Mouse (Mus musculus) layer of hippocampus, adult 11-12 months (tissue): ENCODE data around the gene Dennd1a.

Experiments used
- DNase-seq: peaks from one replicate; pipeline ENCODE4 v3.0.0; 2022; ENCODE audit warnings: low spot score

The Dennd1a gene

DNA sequence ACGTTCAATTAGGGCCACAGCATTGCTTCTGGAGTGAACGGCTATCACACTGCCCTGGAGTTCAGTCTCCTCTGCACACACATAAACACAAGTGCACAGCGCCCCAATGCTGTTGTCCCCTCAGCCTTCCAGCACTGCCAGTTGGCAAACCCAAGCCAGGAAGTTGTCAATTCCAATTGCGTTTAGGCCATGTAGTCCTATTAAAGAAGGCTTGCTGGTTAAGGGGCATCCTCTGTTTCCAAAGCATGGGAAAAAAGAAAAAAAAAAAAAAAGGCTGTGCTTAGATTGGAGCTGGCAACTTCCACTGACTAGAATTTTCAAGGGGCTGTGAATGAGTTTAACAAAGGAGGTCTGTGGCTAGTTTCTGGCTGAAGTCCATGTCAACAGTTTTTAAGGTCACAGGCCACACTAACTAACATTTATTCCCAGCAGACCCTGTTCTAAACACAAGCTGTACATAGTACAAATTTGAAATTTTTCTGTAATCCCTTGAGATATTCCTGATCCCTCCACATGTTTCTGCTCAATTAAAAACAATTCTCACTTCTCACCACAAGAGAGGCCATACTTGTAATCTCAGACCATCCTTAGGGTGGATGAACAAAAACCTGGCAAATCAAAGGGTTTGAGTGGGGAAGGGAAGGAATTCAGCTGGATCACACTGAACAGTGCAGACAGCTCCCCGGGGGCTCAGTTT is 175.4 kb downstream of the Dennd1a start:
- DNase-seq: peak; percentile 40

DNA sequence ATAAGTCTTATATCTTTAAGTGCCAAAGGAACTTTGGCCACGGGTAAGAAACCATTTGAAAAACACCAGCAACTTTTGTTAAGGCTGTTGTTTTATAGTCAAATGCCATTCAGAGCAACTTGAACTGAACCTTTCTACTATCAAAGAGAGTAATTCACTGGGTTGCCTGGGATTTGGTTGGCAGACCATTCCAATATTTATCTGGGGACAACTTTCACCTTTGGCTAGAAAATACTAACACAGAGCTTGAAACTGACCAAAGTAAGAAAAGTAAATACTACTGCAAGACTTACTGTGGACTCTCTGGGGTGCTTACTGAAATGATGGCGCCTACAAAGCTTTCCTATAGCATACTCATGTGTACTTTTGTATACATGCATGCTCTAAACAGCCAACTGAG is 178.6 kb downstream of the Dennd1a start:
- no peak for DNase-seq

DNA sequence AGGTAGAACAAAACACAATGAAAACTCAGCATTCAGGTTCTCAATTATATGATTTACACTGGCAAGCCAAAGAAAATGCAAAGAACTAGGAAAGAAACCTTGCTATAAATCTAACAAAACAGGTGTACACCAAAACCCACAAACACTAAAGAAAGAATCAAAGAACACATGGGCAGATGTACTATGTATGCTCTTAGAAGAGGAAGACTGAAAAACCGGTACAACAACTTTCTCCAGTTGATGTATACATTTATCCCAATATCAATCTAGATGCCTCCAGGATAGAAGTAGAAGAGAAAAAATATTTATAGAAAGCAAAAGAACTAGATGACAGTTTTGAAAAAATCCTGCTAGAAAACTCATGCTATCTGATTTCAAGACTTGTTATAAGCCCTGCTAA is 184.5 kb downstream of the Dennd1a start:
- no peak for DNase-seq

DNA sequence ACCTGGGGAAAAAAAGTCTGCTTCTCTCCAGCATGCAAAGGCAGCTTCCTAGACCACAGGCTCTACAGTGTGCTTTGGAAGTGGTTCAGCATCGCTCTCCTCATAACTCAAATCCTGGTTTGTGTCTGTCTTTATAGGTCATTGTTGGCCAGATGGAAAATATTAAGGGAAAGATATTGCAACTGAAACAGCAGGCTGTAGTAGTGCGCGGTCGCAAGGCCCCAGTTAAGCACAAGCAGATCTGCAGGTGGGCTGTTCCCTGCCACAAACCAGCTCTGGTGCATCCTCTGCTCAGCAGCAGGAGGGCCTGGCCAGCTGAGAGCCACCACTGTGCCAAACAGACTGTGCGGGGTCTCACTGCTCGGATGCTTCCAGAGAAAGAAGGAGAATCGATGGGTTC is 186.9 kb downstream of the Dennd1a start:
- DNase-seq: peak; percentile 30

DNA sequence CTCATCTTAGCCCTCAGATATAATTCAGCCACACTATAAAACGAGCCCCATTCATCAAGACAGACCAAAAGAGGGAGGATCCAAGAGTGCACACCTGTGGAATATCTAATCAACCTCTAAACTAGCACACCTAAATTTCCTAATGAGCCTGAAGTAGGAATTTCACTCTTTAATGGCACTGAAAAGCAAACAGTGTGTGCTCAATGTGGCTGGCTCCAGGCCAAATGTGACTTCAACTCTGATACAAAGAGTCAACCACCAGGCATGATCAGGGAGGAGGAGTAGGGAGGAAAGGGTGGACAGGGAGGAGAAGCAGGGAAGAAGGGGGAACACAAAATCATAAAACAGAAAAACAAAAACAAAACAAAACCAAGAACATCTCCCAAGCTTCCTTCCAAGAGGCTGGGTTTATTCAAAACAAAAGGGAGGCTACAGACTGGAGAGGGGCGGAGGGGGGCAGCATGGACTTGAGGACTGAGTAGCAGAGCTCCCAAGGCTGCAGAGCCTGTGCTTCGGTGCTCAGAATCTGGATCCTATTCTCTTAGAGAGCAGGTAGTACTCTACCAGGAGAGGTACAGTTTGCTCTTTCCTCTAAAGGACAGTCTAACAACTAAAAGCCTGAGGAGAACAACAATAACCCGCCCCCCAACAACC is 187.9 kb downstream of the Dennd1a start:
- peak; percentile 41 for DNase-seq

DNA sequence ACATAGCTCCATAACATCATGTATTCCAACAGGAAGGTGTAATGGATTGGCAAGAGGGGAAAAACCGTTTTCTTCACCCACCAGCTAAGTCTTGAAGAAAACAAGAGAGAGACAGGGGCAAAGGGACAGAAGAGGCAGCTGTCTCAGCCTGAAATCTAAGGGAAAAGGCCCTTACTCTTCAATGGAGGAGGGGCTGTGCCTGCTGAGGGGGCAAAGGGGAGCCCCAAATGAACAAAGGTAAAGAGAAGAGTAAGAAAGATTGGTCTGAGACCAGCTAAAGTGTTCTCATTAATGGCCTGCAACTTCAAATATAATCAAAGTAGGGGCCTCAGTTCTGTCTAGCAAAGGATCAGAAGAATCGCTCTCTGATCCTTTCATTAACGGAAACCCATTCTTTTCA is 189.7 kb downstream of the Dennd1a start:
- DNase-seq: no peak

DNA sequence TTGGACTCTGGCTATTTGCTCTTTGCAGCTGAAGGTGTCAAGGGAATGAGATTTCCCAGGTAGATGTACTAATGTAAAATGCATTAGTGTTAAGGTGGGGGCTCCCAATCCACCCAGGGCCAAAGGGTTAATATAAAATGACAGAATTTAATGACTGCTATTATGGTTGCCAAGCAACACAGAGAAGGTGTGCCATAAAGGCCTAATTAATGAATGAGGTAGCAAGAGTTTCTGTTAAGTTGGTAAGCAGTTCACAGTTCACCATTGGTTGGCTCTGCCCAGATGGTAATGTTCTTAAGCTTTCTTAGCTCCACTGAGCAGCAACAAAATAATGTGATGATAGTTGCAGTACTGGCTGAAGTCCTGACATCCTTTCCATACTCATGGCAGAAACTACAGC is 190.9 kb downstream of the Dennd1a start:
- DNase-seq: no peak

DNA sequence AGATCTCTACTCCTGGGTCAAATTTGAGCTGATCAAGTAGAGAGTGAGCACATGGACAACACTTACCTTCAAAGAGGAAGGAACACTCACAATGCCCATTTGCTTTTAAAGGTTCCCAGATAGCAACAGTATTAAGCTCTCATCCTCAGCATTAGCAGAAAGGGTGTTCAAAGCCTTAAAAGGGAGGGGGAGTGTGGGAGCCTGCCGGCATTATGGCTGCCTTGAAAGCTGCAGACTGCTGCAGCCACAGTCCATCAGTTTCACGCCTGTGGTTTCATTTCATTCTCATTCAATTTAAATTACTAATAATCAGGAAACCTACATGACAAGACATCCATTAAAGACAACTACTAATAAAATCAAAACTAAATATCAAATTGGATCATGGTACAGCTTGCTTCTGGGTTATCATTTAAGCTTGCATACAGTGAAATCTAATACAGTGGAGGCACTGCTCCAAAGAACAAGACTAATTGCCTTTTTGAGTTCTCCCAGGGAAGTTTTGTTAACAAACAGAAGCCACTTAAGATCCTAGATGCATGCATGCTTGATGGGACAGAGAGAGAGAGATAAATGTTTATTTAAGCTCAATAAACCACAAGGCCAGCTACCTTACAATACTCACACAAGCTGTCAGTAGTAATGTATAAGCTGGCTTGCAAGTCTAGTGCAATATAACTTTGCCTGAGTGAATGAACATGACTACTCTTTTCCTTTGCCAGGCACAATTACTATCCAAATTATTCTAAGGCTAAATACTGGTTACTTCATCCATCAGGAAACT is 192.6 kb downstream of the Dennd1a start:
- no peak for DNase-seq

DNA sequence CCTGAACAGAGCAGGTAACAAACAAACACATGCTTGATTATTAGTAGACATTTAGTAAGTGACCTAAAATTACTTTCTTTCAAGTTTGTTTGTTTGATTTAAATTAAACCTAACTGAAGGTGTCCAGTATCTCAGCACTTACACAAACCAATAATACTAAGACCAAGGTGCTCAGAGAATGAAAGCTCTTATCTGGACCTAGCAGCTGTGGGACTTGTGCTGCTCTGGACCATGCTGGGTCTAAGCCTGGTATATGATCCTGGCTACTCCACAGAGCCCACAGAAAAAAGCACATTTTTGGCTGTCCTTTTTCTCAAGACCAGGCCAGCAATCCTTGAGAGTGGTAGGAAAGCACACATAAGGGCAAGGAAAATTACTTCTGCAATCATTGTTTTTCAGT is 193.2 kb downstream of the Dennd1a start:
- no peak for DNase-seq

DNA sequence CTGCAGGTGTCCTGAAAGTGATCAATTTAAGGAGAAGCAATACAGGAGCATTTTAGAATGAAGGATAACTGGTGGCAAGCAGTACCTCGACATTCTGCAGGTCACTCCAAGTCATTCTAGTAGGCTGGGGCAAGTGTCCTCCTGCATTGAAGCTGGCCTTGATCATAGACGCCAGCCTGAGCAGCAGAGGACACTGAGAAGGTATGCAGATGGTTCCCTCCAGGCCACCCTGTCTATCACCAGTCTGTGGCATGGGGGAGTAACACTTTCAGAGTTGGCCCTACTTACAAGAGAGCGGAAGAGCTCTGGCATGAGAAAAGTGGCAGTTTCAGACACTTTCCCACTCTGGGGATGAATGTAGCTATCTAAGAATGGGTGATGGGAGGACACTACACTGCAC is 193.9 kb downstream of the Dennd1a start:
- DNase-seq: no peak

DNA sequence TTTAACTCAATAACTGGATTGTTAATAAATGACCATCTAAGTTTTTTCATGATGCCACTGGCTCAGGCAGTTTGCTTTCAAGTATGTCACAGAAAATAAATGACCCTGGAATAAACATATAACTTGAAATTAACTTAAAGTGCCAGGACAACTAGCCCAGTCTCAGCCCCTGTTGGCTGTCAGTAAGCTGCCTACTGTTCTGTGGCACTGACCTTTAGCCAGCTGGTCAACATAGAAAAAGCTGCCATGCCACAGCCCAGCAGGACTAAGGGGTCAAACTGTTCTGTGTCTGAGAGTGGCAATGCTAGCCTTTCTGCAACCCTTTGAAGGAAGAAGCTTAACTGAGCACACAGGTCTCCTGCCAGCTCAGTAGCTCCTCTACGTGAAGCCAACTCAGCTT is 198.8 kb downstream of the Dennd1a start:
- no peak for DNase-seq

DNA sequence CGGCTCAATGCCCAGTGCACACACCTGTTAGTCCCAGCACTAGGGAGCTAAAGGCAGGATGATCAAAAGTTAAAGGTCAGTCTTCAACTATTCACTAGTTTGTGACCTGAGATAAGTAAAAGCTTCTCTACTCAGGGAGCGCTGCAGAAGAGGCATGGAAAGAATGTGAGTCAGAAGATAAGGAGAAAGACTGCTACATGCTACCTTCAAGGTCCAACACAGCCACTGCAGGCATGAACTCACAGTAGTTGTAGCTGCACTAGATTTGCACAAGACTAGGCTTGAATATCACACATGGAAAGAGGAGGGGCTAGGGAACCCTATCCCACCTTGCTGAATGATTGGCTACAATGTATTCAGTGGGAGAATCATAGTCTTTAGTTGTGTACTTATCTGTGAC is 202.1 kb downstream of the Dennd1a start:
- no peak for DNase-seq

DNA sequence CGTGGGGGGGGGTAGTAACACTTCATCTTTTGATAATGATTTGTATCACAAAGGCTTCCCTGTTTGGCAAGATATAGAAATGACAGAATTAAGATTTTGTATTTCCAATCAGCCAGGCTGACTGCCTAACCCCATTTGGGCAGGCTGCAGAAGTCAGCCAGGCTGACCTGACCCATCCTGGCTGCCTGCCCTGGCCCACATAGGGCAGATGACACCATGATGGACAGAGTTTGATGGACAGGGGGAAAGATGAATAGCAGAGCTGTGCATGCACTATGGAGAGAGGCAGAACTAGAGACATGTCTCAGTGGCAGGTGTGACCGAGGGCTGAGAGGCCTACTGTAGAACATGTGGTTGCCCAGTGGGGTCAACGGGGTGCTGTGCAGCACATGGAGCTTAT is 203.9 kb downstream of the Dennd1a start:
- no peak for DNase-seq

DNA sequence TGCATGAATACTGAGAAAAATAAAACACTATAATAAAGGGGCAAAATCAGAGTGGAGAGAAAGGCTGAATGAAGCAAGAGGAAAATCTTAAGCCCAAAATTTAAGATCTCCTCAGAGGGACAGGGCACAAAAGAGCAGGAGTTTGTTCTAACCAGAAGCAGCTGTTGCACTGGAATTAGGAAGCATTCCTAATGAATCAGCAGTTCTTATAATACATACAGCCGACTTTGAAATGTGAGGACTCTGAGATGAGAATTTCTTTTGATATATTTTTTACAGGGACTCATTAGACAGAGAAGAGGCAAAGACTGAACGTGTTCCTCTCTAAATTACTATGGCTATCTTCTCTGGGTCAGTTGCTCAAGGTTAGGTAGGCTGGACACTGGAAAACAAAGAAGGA is 212.7 kb downstream of the Dennd1a start:
- DNase-seq: no peak

DNA sequence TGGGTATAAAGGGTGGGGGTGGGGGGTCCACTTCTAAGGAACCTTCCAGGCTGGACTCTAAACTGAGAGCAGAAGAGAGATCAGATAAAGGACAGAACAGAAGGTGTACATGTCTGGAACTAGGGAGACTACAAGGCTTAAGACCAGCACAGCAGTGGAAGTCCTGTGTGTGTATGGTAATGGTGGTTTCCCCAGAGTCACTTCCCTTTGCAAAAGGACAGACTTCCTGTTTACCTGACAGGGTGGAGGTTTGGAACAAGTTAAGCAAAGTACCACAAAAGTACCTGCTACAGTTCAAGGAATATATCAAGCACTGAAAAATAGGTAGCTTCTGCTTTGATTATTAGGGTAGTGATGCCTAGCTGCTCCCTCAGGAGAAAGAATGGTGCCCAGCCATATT is 215.1 kb downstream of the Dennd1a start:
- no peak for DNase-seq

DNA sequence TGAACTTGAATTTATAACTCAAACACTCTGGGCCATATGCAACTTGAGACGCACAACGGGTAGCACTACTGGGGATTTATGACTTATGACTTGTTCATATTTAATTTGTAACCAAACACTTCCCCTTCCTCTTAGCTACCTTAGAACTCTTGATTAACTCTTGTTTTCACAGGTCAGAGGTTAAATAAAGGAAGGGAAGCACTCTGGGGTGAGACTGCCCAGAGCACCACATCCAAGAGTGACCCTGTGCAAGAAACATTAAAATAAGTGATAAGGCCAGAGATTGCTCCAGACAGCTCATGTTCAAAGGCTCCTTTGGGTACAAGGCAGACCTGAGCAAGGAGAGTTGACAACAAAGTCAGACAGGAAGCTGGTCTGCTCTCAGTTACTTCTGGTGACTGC is 219.0 kb downstream of the Dennd1a start:
- no peak for DNase-seq

DNA sequence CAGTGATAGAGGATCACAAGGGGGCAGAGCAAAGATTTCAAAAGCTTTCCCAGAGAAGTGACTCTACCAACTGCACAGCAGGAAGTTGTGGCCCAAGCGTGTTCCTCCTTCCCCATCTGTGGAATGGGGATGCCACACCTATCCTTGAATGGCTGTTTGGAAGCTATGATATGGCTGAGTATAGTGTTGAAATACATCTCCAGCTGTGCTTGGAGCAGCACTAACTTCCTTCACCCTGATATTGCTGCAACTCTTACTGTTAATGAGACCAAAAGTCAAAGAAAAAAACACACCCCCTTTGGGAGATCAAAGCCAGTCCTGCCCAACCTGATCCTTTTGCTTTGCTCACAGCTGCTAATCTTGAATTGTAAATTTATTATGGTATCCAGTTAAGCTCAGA is 221.3 kb downstream of the Dennd1a start:
- DNase-seq: no peak

DNA sequence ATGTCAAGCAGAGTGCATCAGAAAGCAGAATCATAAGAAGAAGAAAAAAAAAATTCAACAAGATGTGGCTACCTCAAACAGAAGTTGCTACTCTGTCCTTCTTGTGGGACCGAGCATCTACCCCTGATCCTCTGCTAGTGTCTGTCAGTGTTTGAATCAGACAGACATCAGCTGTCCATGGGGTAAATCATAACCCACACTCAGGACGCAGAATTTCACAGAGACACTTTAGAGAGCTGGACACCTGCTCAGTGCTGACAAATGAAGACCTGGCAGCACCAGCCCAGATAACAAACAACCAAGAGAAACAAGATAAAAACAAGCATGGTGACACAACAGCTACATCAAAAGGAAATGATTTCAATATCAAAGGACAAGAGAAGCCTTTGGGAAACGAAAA is 222.9 kb downstream of the Dennd1a start:
- DNase-seq: no peak

DNA sequence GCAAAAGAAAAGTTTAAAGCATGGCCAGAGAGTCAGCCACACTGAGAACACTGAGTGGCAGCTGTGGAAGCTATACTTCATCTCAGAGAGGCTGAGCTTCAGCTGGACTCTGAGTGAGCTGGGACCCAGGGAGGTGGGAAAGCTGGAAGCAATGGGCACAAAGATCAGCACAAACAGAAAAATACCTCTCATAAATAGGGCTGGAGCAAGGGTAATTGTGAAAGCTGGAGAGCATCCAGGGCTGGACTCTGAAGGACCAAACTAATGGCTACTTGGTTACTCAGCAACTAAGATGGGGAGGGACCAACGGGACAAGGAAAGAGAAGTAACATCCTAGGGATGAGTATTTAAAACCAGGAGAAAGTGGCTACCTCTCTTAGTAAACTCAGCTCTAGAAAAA is 225.0 kb downstream of the Dennd1a start:
- DNase-seq: no peak

DNA sequence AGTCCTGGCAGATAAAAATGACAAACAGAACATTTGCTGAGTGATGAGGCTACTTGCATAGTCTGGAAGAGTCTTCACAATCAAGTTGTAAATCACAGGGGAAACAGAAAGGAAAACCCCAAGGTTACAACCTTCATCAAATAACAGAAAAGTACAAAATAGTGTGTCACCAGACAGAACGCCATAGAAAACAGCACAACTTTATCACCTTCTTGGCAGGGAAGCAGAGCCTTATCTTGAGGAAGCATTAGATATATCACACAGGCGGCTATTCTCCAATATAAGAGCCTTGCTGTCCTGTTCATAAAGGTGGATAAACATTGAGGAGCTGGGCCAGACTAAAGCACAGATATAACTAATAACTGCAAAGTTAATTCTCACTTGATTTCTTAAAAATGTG is 225.7 kb downstream of the Dennd1a start:
- no peak for DNase-seq

DNA sequence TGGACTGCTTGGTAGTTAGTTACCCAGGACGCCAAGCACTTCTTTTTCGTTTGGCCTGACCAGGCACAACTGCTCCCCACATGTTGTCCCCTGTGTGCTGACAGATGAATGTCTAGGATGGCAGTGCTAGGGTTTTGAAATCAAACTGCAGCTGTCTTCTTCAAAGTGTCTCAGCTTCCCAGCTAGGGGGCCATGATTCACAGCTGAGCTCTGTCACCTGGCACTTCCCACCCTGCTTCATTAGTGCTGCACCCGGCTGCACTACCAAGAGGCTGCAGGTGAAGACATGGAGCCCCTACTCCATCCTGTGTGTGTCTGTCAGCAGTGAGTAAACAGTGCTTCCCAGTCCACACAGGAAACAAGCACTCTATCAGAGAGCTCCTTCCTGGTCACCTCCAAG is 234.8 kb downstream of the Dennd1a start:
- no peak for DNase-seq

DNA sequence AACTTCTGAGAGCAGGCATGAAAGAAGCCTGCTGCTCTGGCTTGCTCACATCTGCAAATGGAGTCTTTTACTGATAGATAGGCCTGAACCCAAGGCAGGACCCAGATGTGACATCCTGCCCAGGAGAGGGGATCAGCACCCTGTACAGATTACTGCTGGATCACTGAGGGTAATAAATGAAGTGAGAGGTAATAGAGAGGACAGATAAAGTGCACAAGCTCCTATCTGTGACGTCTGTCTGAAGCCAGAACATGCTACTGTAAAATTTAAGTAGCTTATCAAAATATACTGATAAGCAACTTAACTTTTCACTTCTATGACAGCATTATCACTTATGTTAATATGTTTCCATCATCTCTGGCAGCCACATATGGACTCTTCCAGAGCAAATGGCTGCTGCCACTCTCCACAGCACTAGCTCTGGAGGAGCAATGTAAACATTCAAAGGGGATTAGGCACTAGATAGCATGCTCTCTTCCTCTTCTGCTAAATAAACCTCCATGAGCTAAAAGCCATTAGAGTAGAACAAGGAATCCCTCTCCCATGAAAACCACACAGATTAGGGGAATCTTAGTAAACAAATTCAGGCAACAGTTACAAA is 235.6 kb downstream of the Dennd1a start:
- no peak for DNase-seq

DNA sequence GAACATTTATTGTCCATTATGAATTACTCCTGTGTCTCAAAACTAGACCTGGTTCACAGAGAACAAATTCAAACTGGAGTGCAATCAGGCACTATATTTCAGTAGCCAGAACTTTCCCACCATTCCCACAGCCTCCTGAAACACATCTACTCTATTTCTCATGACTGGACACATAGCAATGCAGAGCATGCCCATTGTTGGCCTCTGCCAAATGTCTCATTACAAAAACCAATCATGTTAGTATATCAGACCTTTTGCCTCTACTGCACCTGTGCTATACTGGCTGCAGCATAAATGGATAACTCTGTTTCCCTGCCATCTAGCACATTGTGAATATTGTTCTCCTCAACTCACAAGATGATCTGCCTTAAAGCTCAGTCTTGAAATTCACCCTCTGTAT is 238.2 kb downstream of the Dennd1a start:
- no peak for DNase-seq
